Mouse (Mus musculus): Measurements from ENCODE around the gene Rgs19.

Gene Rgs19

DNA sequence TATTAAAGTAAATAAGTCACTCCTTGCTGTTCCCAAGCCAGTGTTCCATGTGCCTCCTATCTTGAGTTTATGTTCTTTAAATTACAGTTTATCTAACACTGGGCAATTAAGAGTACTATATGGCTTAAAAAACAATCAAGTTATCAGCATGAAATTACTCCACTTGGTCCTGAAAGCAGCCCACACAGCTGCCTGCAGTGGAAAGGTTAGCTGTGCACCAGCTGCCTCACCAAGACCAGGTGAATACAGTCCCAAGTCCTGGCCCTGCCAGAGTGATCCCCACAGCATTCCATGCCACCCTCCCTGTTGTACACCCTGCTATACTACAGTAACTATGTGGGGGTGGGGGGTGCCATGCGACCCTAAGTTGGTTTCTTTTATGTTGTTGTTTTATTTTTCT, 40.3 kb downstream of the Rgs19 start:
- no peak for DNase-seq (ENCODE audit: low spot score)

- no peak for DNase-seq (ENCODE audit: low spot score)
Observed at GRCm38 (mm10) chr2:181653065-181653464, 40.7 kb downstream of the Rgs19 start.

GRCm38 (mm10) chr2:181648926-181649325, 44.9 kb downstream of the Rgs19 start:
- no peak for DNase-seq (ENCODE audit: low spot score)

- no peak for DNase-seq (ENCODE audit: low spot score)
Observed at GRCm38 (mm10) chr2:181646626-181647472, 46.9 kb downstream of the Rgs19 start.

GRCm38 (mm10) chr2:181645666-181646065, 48.1 kb downstream of the Rgs19 start:
- DNase-seq (ENCODE audit: low spot score): no peak

- no peak for DNase-seq (ENCODE audit: low spot score)
Observed at GRCm38 (mm10) chr2:181644361-181644760, 49.4 kb downstream of the Rgs19 start.
